Comparison of ENCODE assay signal across 8 mouse cellular contexts in the genomic region with DNA sequence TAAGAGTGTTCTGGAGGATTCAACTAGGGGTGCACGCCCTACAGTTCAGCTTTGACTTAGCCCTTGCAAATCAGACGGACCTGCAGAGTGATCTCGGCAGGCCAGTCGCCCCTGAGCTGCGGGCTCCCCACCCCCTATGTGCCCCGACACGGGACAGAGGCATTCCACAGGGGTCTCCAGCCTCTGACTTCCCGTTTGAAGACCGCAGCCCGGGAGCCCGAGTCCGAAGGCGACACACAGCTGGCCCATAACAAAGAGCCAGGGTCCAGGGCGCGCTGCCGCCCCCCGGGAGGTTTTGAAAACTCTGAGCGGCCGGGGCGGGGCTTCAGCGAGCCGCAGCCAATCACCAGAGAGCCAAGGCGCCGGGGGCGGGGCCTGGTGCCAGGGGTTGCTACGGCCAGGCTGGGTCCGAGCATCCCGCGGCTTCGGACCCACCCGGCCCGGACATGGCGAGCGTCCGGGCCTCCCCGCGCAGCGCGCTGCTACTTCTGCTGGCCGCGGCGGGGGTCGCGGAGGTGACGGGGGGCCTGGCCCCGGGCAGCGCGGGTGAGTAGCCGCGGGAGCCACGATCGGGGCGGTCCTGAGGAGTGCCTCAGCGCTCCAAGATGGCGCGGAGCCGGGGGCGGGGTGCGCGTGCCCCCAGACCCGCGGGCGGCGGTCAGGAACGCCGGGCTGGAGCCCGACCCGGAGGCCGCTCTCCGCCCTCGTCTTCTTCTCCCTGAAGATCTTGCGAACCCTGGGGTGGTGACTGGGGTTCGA. TPM values are rescaled to one million over a fixed set of nuclear protein-coding genes. Genes with fewer than 3 reads are reported as not detected.
DNase-seq lines count a peak whose midpoint lies in the region; ATAC-seq and TF ChIP-seq lines count a peak whose summit lies in the region.

A gene (plus strand): TSS at position 371 of the 759 bp plus-strand sequence.

- peak within 1 kb of the TSS; percentile 97 for H3K4me2 ChIP-seq in heart, embryonic 12.5 days
- peak within 1 kb of the TSS; percentile 90 for H3K4me2 ChIP-seq in kidney, embryonic 16.5 days (replicated peaks; ENCODE audit: low read depth, low read length)
- peak within 1 kb of the TSS; percentile 99 for H3K4me2 ChIP-seq in liver, embryonic 11.5 days
- peak within 1 kb of the TSS; percentile 67 for H3K4me2 ChIP-seq in stomach, embryonic 14.5 days (replicated peaks; ENCODE audit: low read depth, low read length)

- DNase-seq in CD4-positive helper T cell, adult 2 months (ENCODE audit: low read depth, low spot score): peak; percentile 78
- DNase-seq in brain, embryonic 14.5 days (ENCODE audit: low read depth): peak; percentile 91
- peak; percentile 93 for DNase-seq in liver, embryonic 11.5 days (ENCODE audit: low spot score)
- DNase-seq in naive thymus-derived CD4-positive, alpha-beta T cell, adult 2 months (ENCODE audit: low read depth): peak; percentile 79

- peaks cover 27% of the 10 kb centered on the region for H3K27me3 ChIP-seq in erythroblast, embryonic 14.5 days (ENCODE audit: control insufficient read depth)
- no peaks in the 10 kb centered on the region for H3K27me3 ChIP-seq in heart, embryonic 12.5 days (replicated peaks)
- no peaks in the 10 kb centered on the region for H3K27me3 ChIP-seq in kidney, embryonic 16.5 days (ENCODE audit: insufficient read depth, low read length)
- no peaks in the 10 kb centered on the region for H3K27me3 ChIP-seq in liver, embryonic 11.5 days (replicated peaks; ENCODE audit: control insufficient read depth, insufficient read depth, low read length)
- H3K27me3 ChIP-seq in stomach, embryonic 14.5 days (ENCODE audit: control insufficient read depth, insufficient read depth, low read length): no peaks in the 10 kb centered on the region

- peak; percentile 82 for TF ChIP-seq POLR2A in brain, embryonic 14.5 days (IDR thresholded peaks at IDR 0.05; ENCODE audit: borderline replicate concordance, extremely low read depth, insufficient read depth, insufficient read length, poor library complexity, severe bottlenecking)

- H3K4me1 ChIP-seq in erythroblast, embryonic 14.5 days (ENCODE audit: control insufficient read depth): peaks cover 16% of the 10 kb centered on the region
- peaks cover 37% of the 10 kb centered on the region for H3K4me1 ChIP-seq in heart, embryonic 12.5 days (replicated peaks)
- peaks cover 14% of the 10 kb centered on the region for H3K4me1 ChIP-seq in kidney, embryonic 16.5 days (ENCODE audit: insufficient read depth, low read length)
- H3K4me1 ChIP-seq in liver, embryonic 11.5 days (replicated peaks; ENCODE audit: control insufficient read depth, insufficient read depth, low read length): peaks cover 5% of the 10 kb centered on the region; the same call in 1 of the 2 replicates
- peaks cover 5% of the 10 kb centered on the region for H3K4me1 ChIP-seq in stomach, embryonic 14.5 days (ENCODE audit: control insufficient read depth, insufficient read depth, low read length)

- TF ChIP-seq CTCF in brain, embryonic 14.5 days (IDR thresholded peaks at IDR 0.05; ENCODE audit: borderline replicate concordance, extremely low read depth, insufficient read depth, insufficient read length): no peak

- no peaks in the 10 kb centered on the region for H3K9me3 ChIP-seq in erythroblast, embryonic 14.5 days (ENCODE audit: control insufficient read depth, low read length)
- no peaks in the 10 kb centered on the region for H3K9me3 ChIP-seq in heart, embryonic 12.5 days (replicated peaks)
- H3K9me3 ChIP-seq in kidney, embryonic 16.5 days (ENCODE audit: low read length): no peaks in the 10 kb centered on the region
- no peaks in the 10 kb centered on the region for H3K9me3 ChIP-seq in liver, embryonic 11.5 days (ENCODE audit: control insufficient read depth, low read length)
- no peaks in the 10 kb centered on the region for H3K9me3 ChIP-seq in stomach, embryonic 14.5 days (ENCODE audit: control insufficient read depth, low read depth, low read length)

- no peaks in the 10 kb centered on the region for H3K36me3 ChIP-seq in erythroblast, embryonic 14.5 days (ENCODE audit: control insufficient read depth)
- H3K36me3 ChIP-seq in heart, embryonic 12.5 days: no peaks in the 10 kb centered on the region
- no peaks in the 10 kb centered on the region for H3K36me3 ChIP-seq in kidney, embryonic 16.5 days (ENCODE audit: insufficient read depth, low read length)
- no peaks in the 10 kb centered on the region for H3K36me3 ChIP-seq in liver, embryonic 11.5 days (ENCODE audit: control insufficient read depth, insufficient read depth, low read length)
- H3K36me3 ChIP-seq in stomach, embryonic 14.5 days (ENCODE audit: control insufficient read depth, insufficient read depth, low read length): no peaks in the 10 kb centered on the region

- H3K27ac ChIP-seq in heart, embryonic 12.5 days (ENCODE audit: poor library complexity, severe bottlenecking): peak within 1 kb of the TSS; percentile 72
- peak within 1 kb of the TSS; percentile 64 for H3K27ac ChIP-seq in kidney, embryonic 16.5 days (ENCODE audit: low read length)
- peak within 1 kb of the TSS; percentile 47 for H3K27ac ChIP-seq in liver, embryonic 11.5 days (ENCODE audit: low read depth, low read length)
- 0 out of 2 replicates have a peak within 1 kb of the TSS, but pooled peaks have one; percentile 18 for H3K27ac ChIP-seq in stomach, embryonic 14.5 days (ENCODE audit: low read length)

- peak; percentile 91 for ATAC-seq in heart, embryonic 12.5 days (ENCODE audit: insufficient number of reproducible peaks, low FRiP score)
- peak; percentile 94 for ATAC-seq in kidney, embryonic 16.5 days (ENCODE audit: low FRiP score, low TSS enrichment)
- ATAC-seq in liver, embryonic 11.5 days (replicated peaks; ENCODE audit: low FRiP score): peak; percentile 87
- peak; percentile 90 for ATAC-seq in stomach, embryonic 14.5 days (ENCODE audit: insufficient number of reproducible peaks, insufficient read depth, low FRiP score, low read depth)

- under 1% methylated on average over 70 of the region's 73 CpGs for WGBS in heart, embryonic 12.5 days
- WGBS in kidney, embryonic 16.5 days: under 1% methylated on average over 72 of the region's 73 CpGs
- WGBS in liver, embryonic 11.5 days: under 1% methylated on average over 71 of the region's 73 CpGs
- under 1% methylated on average over 73 of the region's 73 CpGs for WGBS in stomach, embryonic 14.5 days

- peak within 1 kb of the TSS; percentile 89 for H3K9ac ChIP-seq in heart, embryonic 12.5 days
- peak within 1 kb of the TSS; percentile 87 for H3K9ac ChIP-seq in kidney, embryonic 16.5 days (replicated peaks; ENCODE audit: low read length)
- peak within 1 kb of the TSS; percentile 75 for H3K9ac ChIP-seq in liver, embryonic 11.5 days (ENCODE audit: low read depth, low read length)
- H3K9ac ChIP-seq in stomach, embryonic 14.5 days (replicated peaks; ENCODE audit: low read depth, low read length): peak within 1 kb of the TSS; percentile 61

- peak within 1 kb of the TSS; percentile 74 for H3K4me3 ChIP-seq in erythroblast, embryonic 14.5 days (replicated peaks)
- H3K4me3 ChIP-seq in heart, embryonic 12.5 days: peak within 1 kb of the TSS; percentile 99
- H3K4me3 ChIP-seq in kidney, embryonic 16.5 days (ENCODE audit: low read length): peak within 1 kb of the TSS; percentile 70
- H3K4me3 ChIP-seq in liver, embryonic 11.5 days (ENCODE audit: low read depth, low read length): peak within 1 kb of the TSS; percentile 90
- peak within 1 kb of the TSS; percentile 81 for H3K4me3 ChIP-seq in stomach, embryonic 14.5 days (ENCODE audit: low read depth, low read length)

RNA-seq across cellular contexts. Expression of the gene that starts here (rescaled TPM):
- 15.6 and 16.9 TPM in 2 replicates for polyA plus RNA-seq in brain, embryonic 14.5 days (2012; rRNA removed)
- not detected in 2 replicates for polyA plus RNA-seq in erythroblast, embryonic 14.5 days (2012)
- polyA plus RNA-seq in heart, embryonic 12.5 days (2016; fragmentation: Nextera tagmentation; extraction: Ambion mirVana): 12.8 and 14.6 TPM in 2 replicates
- polyA plus RNA-seq in kidney, embryonic 16.5 days (2015; fragmentation: Nextera tagmentation; extraction: Ambion mirVana): 27.2 and 28.5 TPM in 2 replicates
- 9.1 and 9.6 TPM in 2 replicates for polyA plus RNA-seq in liver, embryonic 11.5 days (2014; fragmentation: Nextera tagmentation; extraction: Ambion mirVana)
- polyA plus RNA-seq in stomach, embryonic 14.5 days (2014; fragmentation: Nextera tagmentation; extraction: Ambion mirVana): 36.0 and 38.8 TPM in 2 replicates

Comparison
In these comparisons a context has a peak if more than half of its experiments do, and no peak if none do; other contexts are left out.
1. Peak in every context shown above with its lines: DNase-seq, ATAC-seq, H3K4me3 ChIP-seq and H3K27ac ChIP-seq.
2. RNA of the gene that starts here (polyA plus RNA-seq): 36.0 to 38.8 TPM in stomach, embryonic 14.5 days, 27.2 to 28.5 TPM in kidney, embryonic 16.5 days, 15.6 to 16.9 TPM in brain, embryonic 14.5 days, 12.8 to 14.6 TPM in heart, embryonic 12.5 days and 9.1 to 9.6 TPM in liver, embryonic 11.5 days; not detected in erythroblast, embryonic 14.5 days; every median in the first group is over 10 times any median in the second.
3. H3K27ac ChIP-seq: peak in every context shown above with its lines; median percentile 72 in heart, embryonic 12.5 days; 64 in kidney, embryonic 16.5 days; 47 in liver, embryonic 11.5 days; 18 in stomach, embryonic 14.5 days.